Comparison of ENCODE assay signal across 8 mouse cellular contexts in the genomic region with DNA sequence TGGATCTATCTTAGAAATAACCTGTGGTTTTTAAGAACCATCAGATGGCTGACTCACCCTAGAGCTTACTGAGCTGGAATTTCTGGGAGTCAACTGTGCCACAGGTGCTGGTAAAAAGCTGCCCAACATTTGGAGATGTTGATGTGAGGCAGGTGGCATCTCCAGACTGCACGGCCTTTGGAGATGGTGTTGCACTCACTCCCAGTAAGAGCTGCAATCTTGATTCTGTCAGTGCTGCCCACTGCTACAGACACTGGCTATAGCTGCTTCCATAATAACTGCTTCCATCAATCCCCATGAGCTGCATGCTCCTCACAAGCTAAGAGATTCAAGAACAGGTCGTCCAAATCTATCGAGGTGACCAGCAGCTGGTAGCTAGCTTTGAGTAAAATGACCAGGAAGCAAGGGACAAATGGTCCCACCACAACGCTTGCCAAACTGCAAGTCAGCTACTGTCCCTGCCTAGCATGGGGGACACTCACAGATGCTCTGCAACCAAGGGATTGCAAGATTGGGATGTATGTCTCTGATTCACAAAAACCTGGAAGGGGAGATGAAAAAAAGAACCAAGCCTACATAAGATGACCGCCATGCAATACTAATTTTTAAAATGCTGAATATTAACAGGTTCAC. TPM values are rescaled to one million over a fixed set of nuclear protein-coding genes. Genes with fewer than 3 reads are reported as not detected.
DNase-seq lines count a peak whose midpoint lies in the region; ATAC-seq lines count a peak whose summit lies in the region.

No protein-coding gene starts in this region.

- peak; percentile 14 to 51 for DNase-seq in adrenal gland, adult (ENCODE audit: inconsistent age in 2 of 2, low spot score in 1 of 2)
- no peak for DNase-seq in adrenal gland, postnatal 14 days
- DNase-seq in adrenal gland, postnatal 4 days (ENCODE audit: low spot score in 2 of 2), result no peak

- no peak overlapping the region for H3K27ac ChIP-seq in limb, embryonic 12.5 days
- H3K27ac ChIP-seq in stomach, embryonic 15.5 days, result no peak overlapping the region

- no peaks in the 10 kb centered on the region for H3K9me3 ChIP-seq in megakaryocyte, embryonic 14.5 days
- no peaks in the 10 kb centered on the region for H3K9me3 ChIP-seq in limb, embryonic 12.5 days
- H3K9me3 ChIP-seq in stomach, embryonic 15.5 days, result no peaks in the 10 kb centered on the region

- peak overlapping the region; percentile 94 for H3K4me3 ChIP-seq in megakaryocyte, embryonic 14.5 days (replicated peaks)
- peak overlapping the region; percentile 67 for H3K4me3 ChIP-seq in limb, embryonic 12.5 days (replicated peaks)
- peak overlapping the region; percentile 81 for H3K4me3 ChIP-seq in stomach, embryonic 15.5 days (replicated peaks)

- H3K9ac ChIP-seq in limb, embryonic 12.5 days (replicated peaks), result no peak overlapping the region
- H3K9ac ChIP-seq in stomach, embryonic 15.5 days, result peak overlapping the region; percentile 5; the same call in 1 of the 2 replicates

- 79% methylated on average over 5 of the region's 5 CpGs for WGBS in limb, embryonic 12.5 days
- 64% methylated on average over 5 of the region's 5 CpGs for WGBS in stomach, embryonic 15.5 days

- no peak for ATAC-seq in megakaryocyte, adult 5-6 weeks (ENCODE audit: poor library complexity, severe bottlenecking)
- ATAC-seq in limb, embryonic 12.5 days (ENCODE audit: insufficient number of reproducible peaks, insufficient read depth, low FRiP score, low TSS enrichment, low read depth), result no peak
- no peak for ATAC-seq in stomach, embryonic 15.5 days (ENCODE audit: insufficient read depth, low FRiP score, low read depth)
- no peak for ATAC-seq in megakaryocyte-erythroid progenitor cell, adult 5-6 weeks (replicated peaks; ENCODE audit: low FRiP score, low TSS enrichment, poor library complexity, severe bottlenecking)

- H3K4me2 ChIP-seq in limb, embryonic 12.5 days, result peak overlapping the region; percentile 68
- H3K4me2 ChIP-seq in stomach, embryonic 15.5 days, result peak overlapping the region; percentile 71

- peaks cover 35% of the 10 kb centered on the region for H3K36me3 ChIP-seq in megakaryocyte, embryonic 14.5 days (replicated peaks; ENCODE audit: low read length)
- peaks cover 28% of the 10 kb centered on the region for H3K36me3 ChIP-seq in limb, embryonic 12.5 days
- H3K36me3 ChIP-seq in stomach, embryonic 15.5 days, result peaks cover 12% of the 10 kb centered on the region; the same call in 1 of the 2 replicates

- H3K27me3 ChIP-seq in megakaryocyte, embryonic 14.5 days (replicated peaks), result no peaks in the 10 kb centered on the region
- H3K27me3 ChIP-seq in limb, embryonic 12.5 days, result peaks cover 9% of the 10 kb centered on the region
- no peaks in the 10 kb centered on the region for H3K27me3 ChIP-seq in stomach, embryonic 15.5 days (replicated peaks)

- H3K4me1 ChIP-seq in megakaryocyte, embryonic 14.5 days, result peaks cover 54% of the 10 kb centered on the region
- peaks cover 18% of the 10 kb centered on the region for H3K4me1 ChIP-seq in limb, embryonic 12.5 days (replicated peaks)
- peaks cover 13% of the 10 kb centered on the region for H3K4me1 ChIP-seq in stomach, embryonic 15.5 days

RNA-seq across cellular contexts. Expression of a gene that starts 1.3 kb away (rescaled TPM):
- 12.7 and 13.7 TPM in 2 replicates for total RNA-seq in adrenal gland, postnatal 14 days (2021)
- 2.1 TPM in 1 of 2 replicates, not detected in the other for polyA plus RNA-seq in megakaryocyte, embryonic 14.5 days (2012; ENCODE audit: insufficient read depth, low replicate concordance)
- 7.6 and 7.9 TPM in 2 replicates for total RNA-seq in megakaryocyte, adult 5-6 weeks (2015)
- total RNA-seq in megakaryocyte, adult 5-6 weeks (2017), result 1.5 and 1.7 TPM in 2 replicates
- polyA plus RNA-seq in limb, embryonic 12.5 days (2016; fragmentation: Nextera tagmentation; extraction: Ambion mirVana), result 17.4 and 20.7 TPM in 2 replicates
- 23.5 and 24.7 TPM in 2 replicates for polyA plus RNA-seq in stomach, embryonic 15.5 days (2015; fragmentation: Nextera tagmentation; extraction: Ambion mirVana)
- 10 to 100 TPM; 10.8 to 10.9 TPM for total RNA-seq in adrenal gland, postnatal 4 days (2021)
- total RNA-seq in megakaryocyte-erythroid progenitor cell, adult 5-6 weeks (2014; fragmentation: Nextera tagmentation), result 19.1 and 25.5 TPM in 2 replicates
- 12.3 and 15.4 TPM in 2 replicates for total RNA-seq in megakaryocyte-erythroid progenitor cell, adult 5-6 weeks (2017)

RNA-seq across cellular contexts. Expression of a gene that starts 4.8 kb away (rescaled TPM):
- total RNA-seq in adrenal gland, postnatal 14 days (2021), result not detected in 2 replicates
- polyA plus RNA-seq in megakaryocyte, embryonic 14.5 days (2012; ENCODE audit: insufficient read depth, low replicate concordance), result not detected in 2 replicates
- not detected in 2 replicates for total RNA-seq in megakaryocyte, adult 5-6 weeks (2015)
- total RNA-seq in megakaryocyte, adult 5-6 weeks (2017), result not detected in 2 replicates
- polyA plus RNA-seq in limb, embryonic 12.5 days (2016; fragmentation: Nextera tagmentation; extraction: Ambion mirVana), result 0.60 TPM in 1 of 2 replicates, not detected in the other
- polyA plus RNA-seq in stomach, embryonic 15.5 days (2015; fragmentation: Nextera tagmentation; extraction: Ambion mirVana), result 0.91 and 2.0 TPM in 2 replicates
- not detected for total RNA-seq in adrenal gland, postnatal 4 days (2021)
- total RNA-seq in megakaryocyte-erythroid progenitor cell, adult 5-6 weeks (2014; fragmentation: Nextera tagmentation), result not detected in 2 replicates
- not detected in 2 replicates for total RNA-seq in megakaryocyte-erythroid progenitor cell, adult 5-6 weeks (2017)

RNA-seq across cellular contexts. Expression of a gene that starts 47.2 kb away (rescaled TPM):
- total RNA-seq in adrenal gland, postnatal 14 days (2021), result 49.7 and 51.5 TPM in 2 replicates
- 0.37 and 13.6 TPM in 2 replicates for polyA plus RNA-seq in megakaryocyte, embryonic 14.5 days (2012; ENCODE audit: insufficient read depth, low replicate concordance)
- 12.5 and 14.0 TPM in 2 replicates for total RNA-seq in megakaryocyte, adult 5-6 weeks (2015)
- 17.0 and 21.9 TPM in 2 replicates for total RNA-seq in megakaryocyte, adult 5-6 weeks (2017)
- 35.2 and 38.6 TPM in 2 replicates for polyA plus RNA-seq in limb, embryonic 12.5 days (2016; fragmentation: Nextera tagmentation; extraction: Ambion mirVana)
- polyA plus RNA-seq in stomach, embryonic 15.5 days (2015; fragmentation: Nextera tagmentation; extraction: Ambion mirVana), result 38.2 and 39.7 TPM in 2 replicates
- total RNA-seq in adrenal gland, postnatal 4 days (2021), result 10 to 100 TPM; 66.8 to 72.4 TPM
- total RNA-seq in megakaryocyte-erythroid progenitor cell, adult 5-6 weeks (2014; fragmentation: Nextera tagmentation), result 25.1 and 28.9 TPM in 2 replicates
- 45.1 and 46.6 TPM in 2 replicates for total RNA-seq in megakaryocyte-erythroid progenitor cell, adult 5-6 weeks (2017)

Comparison
In these comparisons a context has a peak if more than half of its experiments do, and no peak if none do; other contexts are left out.
1. DNase-seq: peak in adrenal gland, adult (2 of 2); none in adrenal gland, postnatal 14 days (single experiment) and adrenal gland, postnatal 4 days (0 of 2).
2. Peak in every context shown above with its lines, with median percentiles within 50 percentile points of each other: H3K4me3 ChIP-seq.